Mouse (Mus musculus) liver, embryonic 14.5 days (tissue): ENCODE results near the gene Aldob. TPM values are rescaled to one million over a fixed set of nuclear protein-coding genes. Genes with fewer than 3 reads are reported as not detected.

ENCODE experiments used
- ATAC-seq: fragments of 200-750 bp; cut with Nextera tagmentation; 2 replicates; pipeline ENCODE4 v1.8.0; 2017; ENCODE audit warnings: moderate number of reproducible peaks, mild to moderate bottlenecking, moderate library complexity; ENCODE audit not compliant: insufficient read depth
- DNase-seq, 3 experiments: peaks; one replicate each; pipeline ENCODE4 v3.0.0-alpha.2; 2012 to 2013; ENCODE audit warnings: low read depth in 3 of 3, low spot score in 3 of 3
- H3K27ac ChIP-seq: fragments of 300-500 bp; sonication (generic); 2 replicates; pipeline ENCODE4 v1.5.1; 2014; ENCODE audit warnings: moderate library complexity, mild to moderate bottlenecking, control low read depth, inconsistent platforms
- H3K27me3 ChIP-seq: fragments of 300-500 bp; sonication (generic); 2 replicates; pipeline ENCODE4 v1.6.1; 2014; ENCODE audit warnings: mild to moderate bottlenecking, low read length, moderate library complexity; ENCODE audit not compliant: control insufficient read depth, insufficient read depth
- H3K36me3 ChIP-seq: fragments of 300-500 bp; sonication (generic); replicated peaks from 2 replicates; pipeline ENCODE4 v1.6.1; 2014; ENCODE audit warnings: low read depth; ENCODE audit not compliant: control insufficient read depth, insufficient read depth
- H3K4me1 ChIP-seq, 2 experiments: fragments of 200-500 bp in 1 of 2; fragments of 300-500 bp in 1 of 2; sonication (generic) in 1 of 2; replicated peaks; 2 replicates each; pipeline ENCODE4 v1.6.1; 2012 to 2014; ENCODE audit warnings: antibody characterized with exemption in 1 of 2, inconsistent platforms in 1 of 2, low read length in 1 of 2; ENCODE audit not compliant: control insufficient read depth in 2 of 2, insufficient read depth in 2 of 2
- H3K4me2 ChIP-seq: fragments of 300-500 bp; sonication (generic); 2 replicates; pipeline ENCODE4 v1.6.1; 2014; ENCODE audit warnings: low read depth, mild to moderate bottlenecking, control low read depth, moderate library complexity
- H3K4me3 ChIP-seq, 2 experiments: fragments of 200-500 bp in 1 of 2; fragments of 300-500 bp in 1 of 2; sonication (generic) in 1 of 2; 2 replicates each; pipeline ENCODE4 v1.5.1; 2012 to 2014; ENCODE audit warnings: low read depth in 2 of 2, low read length in 2 of 2, mild to moderate bottlenecking in 2 of 2, control low read depth in 1 of 2, inconsistent platforms in 1 of 2, moderate library complexity in 1 of 2; ENCODE audit not compliant: insufficient read depth in 1 of 2
- H3K9ac ChIP-seq: fragments of 300-500 bp; sonication (generic); replicated peaks from 2 replicates; pipeline ENCODE4 v1.6.1; 2014; ENCODE audit warnings: mild to moderate bottlenecking, control low read depth, moderate library complexity
- H3K9me3 ChIP-seq: fragments of 300-500 bp; sonication (generic); 2 replicates; pipeline ENCODE4 v1.6.1; 2016; ENCODE audit warnings: low read length, mixed read lengths; ENCODE audit not compliant: control insufficient read depth
- CTCF ChIP-seq: IDR thresholded peaks from 2 replicates; pipeline ENCODE4 v1.5.1; 2016; ENCODE audit warnings: antibody characterized with exemption, low read depth, control low read depth
- EP300 ChIP-seq: IDR thresholded peaks from 2 replicates; pipeline ENCODE4 v1.6.1; 2016; ENCODE audit warnings: antibody characterized with exemption, low read depth
- WGBS: fragments of 180-500 bp; shearing (Covaris S2); extraction: QIAGEN DNeasy Blood & Tissue Kit; methylation state at CpG from one replicate; pipeline ENCODE4 v1.1.7; 2014; ENCODE audit not compliant: insufficient replicate concordance; 5-methylcytosine and 5-hydroxymethylcytosine counted together
- polyA plus RNA-seq, 2 experiments: library from polyadenylated mRNA; depleted of rRNA in 1 of 2; stranded (reverse) in 1 of 2; unstranded in 1 of 2; fragments of >200 nt; fragmentation: Nextera tagmentation in 1 of 2; extraction: Ambion mirVana in 1 of 2; gene quantifications; 2 replicates each; pipeline versions ENCODE4 v1.2.1 to v1.2.3; 2012 to 2014

The Aldob gene
- polyA plus RNA-seq, 2 experiments: 103 to 240 TPM

GRCm38 (mm10) chr4:49506386-49506785, 43.0 kb downstream of the Aldob start, which contains the start of gene Baat:
Gene Baat, minus strand, starts transcription at chr4:49506557.
- TF ChIP-seq CTCF (no peak), EP300 (no peak)
- ATAC-seq (no peak), DNase-seq (no peak)
- Histone ChIP-seq H3K4me2 (no peak within 1 kb of the TSS), H3K4me1 (peaks cover 0 to 4% of the 10 kb centered on the region in 2 experiments; a peak in 3 of 4 replicates), H3K27me3 (no peaks in the 10 kb centered on the region), H3K4me3 (no peak within 1 kb of the TSS), H3K27ac (no peak within 1 kb of the TSS), H3K9ac (no peak within 1 kb of the TSS), H3K9me3 (no peaks in the 10 kb centered on the region), H3K36me3 (no peaks in the 10 kb centered on the region; the same call in 1 of the 2 replicates)
- 45% methylated on average over 3 of the region's 3 CpGs for WGBS

- TF ChIP-seq CTCF: no peak
- no peak for TF ChIP-seq EP300
Observed at GRCm38 (mm10) chr4:49503563-49503962, 45.8 kb downstream of the Aldob start.

More at GRCm38 (mm10) chr4:49503563-49503962, 45.8 kb downstream of the Aldob start:
- no peak for ATAC-seq
- no peaks in the 10 kb centered on the region for H3K36me3 ChIP-seq
- H3K9me3 ChIP-seq: no peaks in the 10 kb centered on the region
- H3K4me1 ChIP-seq: peaks cover 0 to 4% of the 10 kb centered on the region in 2 experiments; a peak in 3 of 4 replicates
- no peak for DNase-seq
- H3K27ac ChIP-seq: no peak overlapping the region
- no peak overlapping the region for H3K4me2 ChIP-seq
- H3K4me3 ChIP-seq: no peak overlapping the region
- 59% methylated on average over 1 of the region's 1 CpGs for WGBS
- H3K27me3 ChIP-seq: no peaks in the 10 kb centered on the region
- no peak overlapping the region for H3K9ac ChIP-seq

Other genes with a start within 250 kb of the Aldob start
- gene Acnat2, start 141.4 kb downstream of the Aldob start, polyA plus RNA-seq (2012; rRNA removed): 0.14 and 0.20 TPM in 2 replicates
- 0.20 and 0.71 TPM in 2 replicates for gene Acnat2, start 141.4 kb downstream of the Aldob start, polyA plus RNA-seq (2014; fragmentation: Nextera tagmentation; extraction: Ambion mirVana)
- 0.73 and 1.2 TPM in 2 replicates for gene Acnat1, start 75.6 kb downstream of the Aldob start, polyA plus RNA-seq (2012; rRNA removed)
- 0.11 and 0.61 TPM in 2 replicates for gene Acnat1, start 75.6 kb downstream of the Aldob start, polyA plus RNA-seq (2014; fragmentation: Nextera tagmentation; extraction: Ambion mirVana)
- 0.39 and 0.47 TPM in 2 replicates for gene Baat, start 43.0 kb downstream of the Aldob start, polyA plus RNA-seq (2012; rRNA removed)
- gene Baat, start 43.0 kb downstream of the Aldob start, polyA plus RNA-seq (2014; fragmentation: Nextera tagmentation; extraction: Ambion mirVana): 0.86 and 1.0 TPM in 2 replicates
- 11.7 and 16.6 TPM in 2 replicates for gene Mrpl50, start 28.5 kb downstream of the Aldob start, polyA plus RNA-seq (2012; rRNA removed)
- 55.7 TPM in 2 replicates for gene Mrpl50, start 28.5 kb downstream of the Aldob start, polyA plus RNA-seq (2014; fragmentation: Nextera tagmentation; extraction: Ambion mirVana)
- 0.88 and 1.5 TPM in 2 replicates for gene Zfp189, start 28.4 kb downstream of the Aldob start, polyA plus RNA-seq (2012; rRNA removed)
- 2.6 and 3.5 TPM in 2 replicates for gene Zfp189, start 28.4 kb downstream of the Aldob start, polyA plus RNA-seq (2014; fragmentation: Nextera tagmentation; extraction: Ambion mirVana)
- 4.8 and 5.8 TPM in 2 replicates for gene Tmem246, start 48.3 kb upstream of the Aldob start, polyA plus RNA-seq (2012; rRNA removed)
- 6.7 and 9.0 TPM in 2 replicates for gene Tmem246, start 48.3 kb upstream of the Aldob start, polyA plus RNA-seq (2014; fragmentation: Nextera tagmentation; extraction: Ambion mirVana)
- 8.2 and 14.5 TPM in 2 replicates for gene Rnf20, start 82.5 kb upstream of the Aldob start, polyA plus RNA-seq (2012; rRNA removed)
- gene Rnf20, start 82.5 kb upstream of the Aldob start, polyA plus RNA-seq (2014; fragmentation: Nextera tagmentation; extraction: Ambion mirVana): 15.7 and 18.3 TPM in 2 replicates
- gene Ppp3r2, start 132.5 kb upstream of the Aldob start, polyA plus RNA-seq (2012; rRNA removed): not detected in 2 replicates
- gene Ppp3r2, start 132.5 kb upstream of the Aldob start, polyA plus RNA-seq (2014; fragmentation: Nextera tagmentation; extraction: Ambion mirVana): not detected in 2 replicates